Mouse (Mus musculus) gastrocnemius, postnatal 14 days (tissue): ENCODE data around the gene Lrwd1. TPM values are rescaled to one million over a fixed set of nuclear protein-coding genes. Genes with fewer than 3 reads are reported as not detected.

Source experiments
- DNase-seq: peaks from one replicate; pipeline ENCODE4 v3.0.0; 2021; ENCODE audit warnings: mixed read lengths
- intact Hi-C: fragments of 180-260 bp; cut with DNase I; formaldehyde crosslinking; loops from one replicate; pipeline ENCODE4 v1.15.1; 2025; ENCODE audit warnings: low total_unique reads
- total RNA-seq, 2 experiments: library from RNA; stranded (reverse); gene quantifications; 2 replicates each; pipeline ENCODE4 v1.2.3; 2021

Gene Lrwd1
- total RNA-seq, 2 experiments from 2014 or later = 4.0 to 4.3 TPM

- peak; percentile 70 for DNase-seq
- intact Hi-C loops = no loop called here
These were observed 33.6 kb downstream of the Lrwd1 start for GRCm38 (mm10) chr5:136102099-136102820.

- intact Hi-C loops = no loop called here
- no peak for DNase-seq
These were observed 37.3 kb downstream of the Lrwd1 start for GRCm38 (mm10) chr5:136098536-136098935.

GRCm38 (mm10) chr5:136095089-136095488 is 40.8 kb downstream of the Lrwd1 start:
- intact Hi-C loops = no loop called here
- no peak for DNase-seq

- intact Hi-C loops = no loop called here
- no peak for DNase-seq
These were observed 41.4 kb downstream of the Lrwd1 start for GRCm38 (mm10) chr5:136094249-136095010.

- no peak for DNase-seq
- intact Hi-C loops = no loop called here
These were observed 43.9 kb downstream of the Lrwd1 start for GRCm38 (mm10) chr5:136091927-136092326.

- DNase-seq = no peak
These were observed 46.9 kb downstream of the Lrwd1 start for GRCm38 (mm10) chr5:136088821-136089575.

GRCm38 (mm10) chr5:136086290-136086689 is 49.6 kb downstream of the Lrwd1 start:
- peak; percentile 28 for DNase-seq
- intact Hi-C loops = no loop called here

More at GRCm38 (mm10) chr5:136088821-136089575, 46.9 kb downstream of the Lrwd1 start:
- intact Hi-C loops = no loop called here

GRCm38 (mm10) chr5:136084891-136085651 is 50.8 kb downstream of the Lrwd1 start:
- DNase-seq = peak; percentile 67
- intact Hi-C loops = no loop called here

- intact Hi-C loops = no loop called here
- no peak for DNase-seq
These were observed 51.6 kb downstream of the Lrwd1 start for GRCm38 (mm10) chr5:136084144-136084881.

- intact Hi-C loops = no loop called here
- peak; percentile 94 for DNase-seq
These were observed 52.2 kb downstream of the Lrwd1 start, which contains the start of gene Rasa4 for GRCm38 (mm10) chr5:136083669-136084107. Gene Rasa4 (plus strand): TSS chr5:136083916.

GRCm38 (mm10) chr5:136082345-136082744 is 53.5 kb downstream of the Lrwd1 start:
- DNase-seq = no peak
- intact Hi-C loops = no loop called here

GRCm38 (mm10) chr5:136078136-136078535 is 57.7 kb downstream of the Lrwd1 start:
- no peak for DNase-seq
- intact Hi-C loops = no loop called here

- intact Hi-C loops = no loop called here
- DNase-seq = no peak
These were observed 58.8 kb downstream of the Lrwd1 start for GRCm38 (mm10) chr5:136077001-136077550.

- no peak for DNase-seq
- intact Hi-C loops = no loop called here
These were observed 59.6 kb downstream of the Lrwd1 start for GRCm38 (mm10) chr5:136076284-136076683.

- intact Hi-C loops = no loop called here
- DNase-seq = no peak
These were observed 60.8 kb downstream of the Lrwd1 start for GRCm38 (mm10) chr5:136075076-136075475.

GRCm38 (mm10) chr5:136073526-136073925 is 62.3 kb downstream of the Lrwd1 start:
- intact Hi-C loops = no loop called here
- no peak for DNase-seq

GRCm38 (mm10) chr5:136073051-136073450 is 62.8 kb downstream of the Lrwd1 start:
- no peak for DNase-seq
- intact Hi-C loops = no loop called here
